Mouse (Mus musculus) heart, adult 8-10 months (tissue): Measurements from ENCODE around the gene N4bp2l2. TPM values are rescaled to one million over a fixed set of nuclear protein-coding genes. Genes with fewer than 3 reads are reported as not detected.

Experiments
- DNase-seq: peaks from one replicate; pipeline ENCODE4 v3.0.0; 2022; ENCODE audit warnings: low spot score
- total RNA-seq, 4 experiments: library from RNA; stranded (reverse); gene quantifications; 2 replicates each; pipeline ENCODE4 v1.2.4; 2022

N4bp2l2 gene
- total RNA-seq, 4 experiments from 2014 or later = 35.4 to 48.9 (median 41.5) TPM

DNA sequence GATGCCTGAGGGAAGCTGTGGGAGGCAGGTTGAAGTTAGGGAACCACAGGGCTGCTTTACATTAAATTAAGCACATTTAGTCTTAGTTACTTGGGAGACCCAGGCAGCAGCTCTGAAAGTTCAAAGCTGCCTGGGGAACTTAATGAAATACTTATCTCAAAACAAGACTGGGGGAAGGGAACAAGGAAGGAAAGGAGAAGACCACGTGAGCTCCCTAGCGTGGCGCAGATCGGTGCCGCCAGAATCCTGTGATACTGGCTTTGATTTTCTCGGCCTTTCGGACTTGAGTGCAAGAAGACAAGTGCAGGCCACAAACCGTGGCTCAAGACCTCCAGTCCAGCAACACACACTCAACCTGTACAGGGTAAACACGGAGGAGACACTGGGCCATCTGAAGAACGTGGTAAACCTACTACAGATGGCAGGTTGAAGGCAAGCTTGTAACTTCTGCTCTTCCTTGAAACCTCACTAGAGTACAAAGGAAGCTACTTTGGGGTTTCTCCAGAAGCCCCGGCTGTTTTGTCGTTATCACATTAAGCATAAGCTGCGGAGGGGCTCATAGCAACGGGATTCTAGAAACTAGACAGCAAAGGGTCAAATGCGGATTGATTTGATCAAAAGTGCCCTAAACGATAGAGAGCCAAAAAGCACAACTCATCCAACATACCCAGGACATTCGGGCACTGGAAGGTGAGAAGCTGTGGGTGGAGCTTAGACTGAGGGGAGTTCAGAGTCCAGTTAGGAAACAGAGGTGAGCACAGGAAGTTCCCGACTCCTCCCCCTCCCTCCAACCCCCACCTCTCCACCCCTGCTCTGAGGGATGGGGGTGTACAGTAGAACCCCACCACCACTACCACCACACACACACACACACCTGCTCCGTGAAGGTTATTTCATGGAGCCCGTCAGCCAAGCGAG is 67.5 kb downstream of the N4bp2l2 start:
- no peak for DNase-seq

DNA sequence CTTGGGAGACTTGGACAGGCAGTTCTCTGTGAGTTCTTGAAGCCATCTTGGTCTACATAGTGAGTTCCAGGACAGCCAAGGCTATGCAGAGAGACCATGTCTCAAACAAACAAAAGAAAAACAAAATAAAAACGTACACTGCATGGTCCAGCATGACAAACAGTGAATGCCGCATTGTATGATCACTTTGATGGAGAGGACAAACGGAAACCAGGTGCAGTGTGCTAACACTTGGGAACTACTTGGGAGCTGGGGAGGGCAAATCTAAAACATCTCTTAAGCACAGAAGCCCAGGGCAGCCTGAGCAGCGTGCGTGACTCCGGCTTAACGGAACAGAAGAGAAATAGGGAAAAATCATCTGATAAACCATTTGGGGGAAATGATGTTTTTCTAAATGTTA is 68.9 kb downstream of the N4bp2l2 start, which contains the start of gene N4bp2l1:
TSS of gene N4bp2l1 (minus strand) at position 101 of the 400 bp plus-strand sequence.
- no peak for DNase-seq

DNA sequence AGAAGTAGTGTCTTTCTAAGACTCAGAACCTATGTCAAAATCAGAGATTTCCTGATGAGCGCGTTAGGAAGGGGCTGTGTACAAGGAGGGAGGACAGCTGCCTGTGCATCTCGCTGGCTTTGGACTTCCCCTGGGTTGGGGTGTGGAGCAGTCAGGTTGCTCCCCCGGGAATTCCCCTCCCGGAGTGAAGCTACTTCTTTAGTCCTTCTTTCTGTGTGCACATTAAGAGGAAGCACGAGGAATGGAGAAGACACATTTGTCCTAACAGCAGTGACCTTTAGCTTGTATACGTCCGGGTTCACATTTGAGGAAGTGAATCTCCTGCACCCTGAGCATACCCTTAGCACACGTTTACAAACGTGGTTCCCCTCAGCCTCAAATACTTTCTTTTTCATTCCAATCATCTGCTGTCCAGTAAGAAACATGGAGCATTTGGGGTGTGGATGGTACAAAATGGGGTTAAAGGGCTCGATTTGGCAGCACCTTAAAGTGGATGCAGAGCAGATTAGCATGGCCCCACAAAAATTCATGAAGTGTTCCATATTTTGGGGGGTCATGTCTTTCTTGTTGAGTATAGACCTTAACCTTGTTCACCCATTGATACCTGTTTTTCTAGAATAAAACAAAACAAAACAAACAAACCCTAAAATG is 70.5 kb downstream of the N4bp2l2 start:
- DNase-seq = no peak

DNA sequence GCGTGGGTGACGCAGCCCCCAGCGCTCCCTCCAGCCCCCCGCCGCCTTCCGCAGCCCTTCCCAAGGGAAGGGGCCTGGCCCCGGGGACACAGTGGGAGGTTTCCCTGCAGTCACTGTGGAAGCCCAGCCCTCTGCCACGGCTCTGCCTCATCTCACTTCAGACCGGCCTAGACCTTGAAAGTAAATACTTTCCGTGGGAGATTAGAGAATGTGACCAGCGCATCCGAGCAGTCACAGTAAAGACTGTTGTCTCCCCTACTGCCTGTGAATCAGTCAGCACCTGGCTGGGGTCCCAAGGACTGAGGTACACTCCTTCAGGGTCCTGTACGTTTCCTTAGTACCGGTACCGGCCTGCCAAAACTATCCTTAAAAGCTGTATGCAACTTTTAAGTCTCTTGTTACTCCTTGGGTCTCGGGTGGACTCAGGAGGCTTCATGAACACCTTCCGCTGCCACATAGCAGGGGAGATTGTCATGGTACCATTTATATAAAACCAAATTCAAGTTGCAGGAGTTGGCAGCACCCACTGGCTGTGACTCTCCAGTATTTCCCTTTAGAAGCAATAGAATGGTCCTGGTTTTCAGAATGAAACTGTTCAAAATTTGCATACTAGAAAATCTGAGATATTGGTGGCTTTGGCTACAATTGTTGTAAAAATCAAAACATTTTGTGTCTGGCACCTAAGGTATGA is 71.2 kb downstream of the N4bp2l2 start:
- peak; percentile 18 for DNase-seq

- DNase-seq = peak; percentile 21
Measured at GRCm38 (mm10) chr5:150593756-150594648, 72.0 kb downstream of the N4bp2l2 start.

DNA sequence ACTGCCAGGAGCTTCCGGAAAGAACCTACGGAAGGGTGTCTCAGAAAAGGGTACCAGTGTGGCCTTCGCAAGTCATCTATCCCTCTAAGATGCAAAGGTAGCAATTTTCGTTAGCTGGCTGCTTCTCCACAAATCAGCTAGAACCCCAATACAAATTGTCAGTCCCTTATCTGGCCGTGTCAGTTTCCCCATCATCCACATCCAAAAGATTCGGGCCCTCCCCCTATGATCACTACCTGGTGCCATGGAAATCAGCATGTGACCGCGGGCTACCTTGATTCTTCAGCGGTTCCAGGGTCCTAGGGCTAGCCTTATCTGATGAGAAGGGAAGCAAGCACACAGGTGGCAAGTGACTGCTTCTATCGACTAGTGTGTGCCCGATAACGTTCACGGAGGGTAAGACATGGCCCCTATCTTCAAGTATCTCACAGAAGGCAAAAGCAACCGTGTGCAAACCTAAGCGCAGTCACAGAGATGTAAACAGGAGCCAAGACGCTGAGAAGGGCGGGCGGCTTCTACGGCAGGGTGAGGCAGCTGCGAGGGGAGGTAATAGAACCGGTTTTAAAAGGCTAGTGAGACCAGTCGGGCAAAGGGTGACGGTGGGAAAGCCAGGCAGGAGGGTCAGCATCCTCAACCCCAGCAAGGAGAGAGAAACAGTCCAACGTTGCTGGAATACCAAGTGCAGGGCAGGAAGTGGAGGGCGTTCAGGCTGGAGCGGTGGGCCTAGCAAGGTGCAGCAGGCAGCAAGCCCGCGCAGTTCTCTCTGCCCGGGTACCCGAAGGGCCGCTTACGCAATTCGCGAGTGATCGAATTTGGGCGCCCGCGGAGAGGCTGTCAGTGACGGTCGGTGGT is 72.9 kb downstream of the N4bp2l2 start:
- no peak for DNase-seq

DNA sequence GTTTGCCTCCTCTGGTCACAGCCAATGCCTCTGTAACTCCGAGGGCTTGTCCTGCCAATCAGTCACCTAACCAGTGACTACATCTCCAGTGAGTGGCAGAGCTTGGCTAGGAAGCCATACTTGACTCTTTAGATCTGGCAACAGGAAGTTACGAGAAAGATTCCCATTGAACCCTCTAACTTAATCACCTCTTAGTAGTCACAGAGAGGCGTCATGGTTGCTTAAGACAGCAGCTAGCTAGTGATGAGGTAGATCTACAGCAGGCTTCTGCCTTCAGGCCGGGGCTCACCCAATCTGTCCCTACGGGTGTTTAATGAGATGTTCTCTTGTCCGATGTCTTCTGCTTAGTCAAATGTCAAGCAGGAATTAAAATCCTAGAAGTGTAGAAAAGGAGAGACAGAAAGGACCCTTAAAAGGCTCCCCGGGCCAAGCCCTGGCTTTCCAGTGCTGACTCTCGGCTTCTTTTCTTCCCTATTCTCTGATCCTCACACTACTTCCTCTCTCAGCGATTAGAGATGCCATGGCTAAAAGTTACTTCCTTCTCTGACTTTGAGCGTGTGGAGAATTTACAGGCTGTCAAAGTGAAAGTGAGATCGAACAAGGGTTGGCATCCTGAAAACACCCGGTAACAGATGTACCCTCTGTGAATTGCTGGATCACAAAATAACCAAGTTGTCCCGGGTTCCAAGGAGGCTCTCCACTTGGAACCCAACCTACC is 73.6 kb downstream of the N4bp2l2 start:
- DNase-seq = peak; percentile 16

GRCm38 (mm10) chr5:150589945-150590344 is 76.0 kb downstream of the N4bp2l2 start:
- DNase-seq = no peak

- no peak for DNase-seq
Measured at GRCm38 (mm10) chr5:150584337-150584729, 81.7 kb downstream of the N4bp2l2 start.

DNA sequence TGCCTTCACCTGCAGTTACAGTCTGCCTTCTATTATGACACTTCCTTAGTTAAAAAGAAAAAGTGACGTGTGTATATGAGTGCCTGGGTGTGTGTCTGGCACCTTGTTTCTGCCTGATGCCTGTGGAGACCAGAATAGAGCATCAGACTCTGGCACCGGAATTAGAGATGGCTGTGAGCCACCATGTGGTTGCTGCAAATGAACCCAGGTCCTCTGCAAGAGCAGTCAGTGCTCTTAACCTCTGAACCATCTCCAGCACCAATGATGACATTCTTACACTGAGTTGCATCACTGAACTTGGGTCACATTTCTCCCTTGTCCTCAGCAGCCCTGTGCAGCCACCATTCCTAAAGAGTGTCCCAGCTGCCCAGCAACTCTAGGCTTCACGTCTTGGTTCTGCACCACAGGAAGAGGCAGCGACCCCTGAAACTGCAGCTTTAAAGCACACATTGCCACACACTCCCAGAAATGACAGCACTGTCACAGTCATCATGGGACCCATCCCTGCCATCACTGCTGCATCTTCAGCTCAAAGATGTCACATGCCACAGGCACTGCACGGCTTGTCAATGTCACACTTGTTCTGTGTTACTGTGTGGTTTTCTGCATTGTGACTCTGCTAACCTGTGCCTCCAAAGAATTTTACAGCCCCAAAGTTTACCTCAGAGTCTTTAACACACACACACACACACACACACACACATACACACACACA is 82.2 kb downstream of the N4bp2l2 start:
- peak; percentile 16 for DNase-seq

DNA sequence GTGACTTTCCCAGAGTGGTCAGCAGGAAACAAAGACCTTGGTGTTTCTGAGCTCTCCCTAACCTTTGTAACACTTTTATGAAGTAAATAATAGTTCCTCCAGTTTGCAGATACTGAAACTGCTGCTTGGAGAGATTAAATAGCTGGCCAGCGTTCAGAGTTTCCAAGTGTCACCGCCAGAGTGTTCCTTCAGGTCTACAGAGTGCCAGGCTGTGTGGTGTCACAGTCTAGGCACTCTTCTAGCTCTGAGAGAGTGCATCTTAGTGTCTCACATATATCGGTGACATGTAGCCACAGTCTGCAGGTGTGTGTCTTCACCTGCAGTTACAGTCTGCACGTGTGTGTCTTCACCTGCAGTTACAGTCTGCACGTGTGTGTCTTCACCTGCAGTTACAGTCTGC is 82.8 kb downstream of the N4bp2l2 start:
- DNase-seq = no peak

DNA sequence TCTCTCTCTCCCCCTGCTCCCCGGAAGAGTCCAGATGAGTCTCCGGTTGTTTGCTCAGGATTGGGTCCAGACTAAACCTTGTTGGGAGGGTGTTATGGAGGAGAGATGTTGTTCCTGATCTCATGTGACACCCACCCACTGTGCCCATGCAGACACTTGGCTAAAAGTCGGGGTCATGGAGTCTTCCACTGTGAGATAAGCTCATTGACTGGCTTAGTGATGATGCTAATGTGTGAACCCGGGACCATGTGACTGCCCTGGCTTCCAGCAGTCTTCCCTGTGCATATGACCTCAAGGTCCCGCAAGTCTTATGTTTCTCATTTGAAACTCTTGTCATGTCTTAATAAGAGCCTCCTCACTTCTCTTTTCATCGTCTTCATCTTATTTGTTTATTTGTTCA is 84.8 kb downstream of the N4bp2l2 start:
- DNase-seq = no peak

- no peak for DNase-seq
Measured at GRCm38 (mm10) chr5:150578613-150579171, 87.3 kb downstream of the N4bp2l2 start.

GRCm38 (mm10) chr5:150576832-150577231 is 89.2 kb downstream of the N4bp2l2 start:
- no peak for DNase-seq

DNA sequence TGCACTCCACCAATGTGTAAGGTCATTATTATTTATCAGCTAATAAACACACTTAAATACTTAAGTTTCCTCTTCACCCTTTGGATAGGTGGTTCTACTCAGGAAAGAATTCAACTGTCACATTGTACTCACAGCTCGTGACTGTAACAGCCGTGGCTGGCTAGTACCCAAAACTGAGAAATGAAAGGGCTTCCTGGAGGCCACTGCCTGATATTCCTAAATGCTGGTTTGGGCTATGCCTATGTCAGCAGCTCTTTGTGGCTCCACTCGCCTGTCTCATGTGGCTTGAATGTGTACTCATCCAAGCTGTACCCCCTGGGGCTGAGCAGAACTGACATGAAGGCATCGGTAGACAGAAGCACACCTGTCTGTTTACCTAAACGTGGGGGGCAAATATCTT is 91.1 kb downstream of the N4bp2l2 start:
- DNase-seq = no peak

GRCm38 (mm10) chr5:150574403-150574802 is 91.6 kb downstream of the N4bp2l2 start:
- DNase-seq = no peak

DNA sequence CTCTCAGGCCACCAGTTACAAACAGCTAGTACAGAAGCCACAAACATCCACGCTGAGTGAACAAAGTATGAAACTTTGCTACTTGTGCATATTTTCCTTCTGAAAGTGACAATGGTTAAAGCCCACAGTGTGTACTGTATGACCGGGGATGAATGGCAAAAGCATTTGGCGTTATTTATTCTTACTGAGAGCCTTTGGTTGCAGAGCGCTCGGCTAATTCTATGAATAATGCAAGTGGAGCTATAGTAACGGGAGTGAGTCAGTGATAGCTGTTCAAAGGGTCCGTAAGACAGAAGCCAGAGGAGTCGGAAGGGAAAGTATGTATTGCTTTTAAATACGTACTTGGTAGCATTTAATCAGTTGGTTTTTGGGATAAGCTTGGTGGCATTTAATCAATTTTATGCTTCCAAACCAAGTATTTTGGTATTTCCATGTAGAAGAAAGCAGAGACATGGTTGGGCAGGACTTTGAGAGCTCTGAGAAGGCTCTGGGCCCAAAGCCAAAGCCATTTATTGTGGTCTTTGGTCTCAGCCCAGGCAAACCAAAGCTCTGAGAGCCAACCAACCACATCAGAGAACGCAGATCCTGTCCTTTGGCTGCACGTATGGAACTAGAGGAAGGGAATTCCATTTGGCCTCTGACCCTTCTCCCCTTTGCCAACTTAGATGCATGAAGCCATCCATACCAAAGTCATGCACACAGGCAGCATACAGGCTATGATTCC is 95.3 kb downstream of the N4bp2l2 start:
- DNase-seq = no peak

GRCm38 (mm10) chr5:150566971-150567370 is 99.0 kb downstream of the N4bp2l2 start:
- DNase-seq = no peak
